Mouse (Mus musculus) liver, adult (tissue): ENCODE measurements at regions not wholly inside any gene's neighbourhood (a gene's known extent, or its start where the extent isn't known, plus 50 kb on each side); places are given as distances from the start of the nearest gene placed in this dataset.

Source experiments
- GATA4 ChIP-seq: IDR thresholded peaks from 2 replicates; pipeline ENCODE4 v1.6.1; 2014; ENCODE audit warnings: mild to moderate bottlenecking, low read length; ENCODE audit not compliant: insufficient replicate concordance

- no peak for TF ChIP-seq GATA4
Observed at GRCm38 (mm10) chr3:22681999-22682648, 605.7 kb downstream of the Tbl1xr1 start.

GRCm38 (mm10) chr3:22699317-22699716 lies 622.9 kb downstream of the Tbl1xr1 start:
- TF ChIP-seq GATA4, result no peak

GRCm38 (mm10) chr3:22701486-22701885 lies 625.0 kb downstream of the Tbl1xr1 start:
- TF ChIP-seq GATA4, result 0 out of 2 replicates have a peak, but pooled peaks have one; percentile 33

GRCm38 (mm10) chr3:22705673-22706072 lies 629.2 kb downstream of the Tbl1xr1 start:
- no peak for TF ChIP-seq GATA4

GRCm38 (mm10) chr3:22745026-22745425 lies 668.6 kb downstream of the Tbl1xr1 start:
- no peak for TF ChIP-seq GATA4
